Mouse (Mus musculus) ES-Bruce4 (cell line): ENCODE results near the gene Ubxn11. TPM values are rescaled to one million over a fixed set of nuclear protein-coding genes. Genes with fewer than 3 reads are reported as not detected.
A peak's percentile ranks its signal among the peaks of the same experiment; 100 is the strongest.

Experiments used
- H3K27ac ChIP-seq: 2 replicates; pipeline ENCODE4 v1.5.1; 2012; ENCODE audit warnings: low read length, inconsistent platforms; ENCODE audit not compliant: insufficient read depth
- H3K27me3 ChIP-seq: 2 replicates; pipeline ENCODE4 v1.6.1; 2012; ENCODE audit warnings: mild to moderate bottlenecking, low read length, inconsistent platforms; ENCODE audit not compliant: control insufficient read depth, poor library complexity, insufficient read depth, severe bottlenecking
- H3K36me3 ChIP-seq: 2 replicates; pipeline ENCODE4 v1.6.1; 2012; ENCODE audit warnings: inconsistent platforms, mild to moderate bottlenecking, low read length, moderate library complexity; ENCODE audit not compliant: control insufficient read depth, poor library complexity, insufficient read depth, severe bottlenecking
- H3K4me1 ChIP-seq: one replicate; pipeline ENCODE4 v1.8.1; 2011; ENCODE audit warnings: low read length; ENCODE audit not compliant: control insufficient read depth, insufficient read depth
- H3K4me3 ChIP-seq: 2 replicates; pipeline ENCODE4 v1.5.1; 2011; ENCODE audit warnings: low read depth, mild to moderate bottlenecking, low read length
- H3K9ac ChIP-seq: 2 replicates; pipeline ENCODE4 v1.6.1; 2012; ENCODE audit warnings: low read depth, mild to moderate bottlenecking, inconsistent platforms; ENCODE audit not compliant: poor library complexity, severe bottlenecking
- H3K9me3 ChIP-seq: replicated peaks from 2 replicates; pipeline ENCODE4 v1.6.1; 2012; ENCODE audit warnings: mild to moderate bottlenecking, low read length, inconsistent platforms; ENCODE audit not compliant: control insufficient read depth, poor library complexity, insufficient read depth, severe bottlenecking
- CTCF ChIP-seq: IDR thresholded peaks from one replicate; pipeline ENCODE4 v1.8.1; 2011; ENCODE audit warnings: low read depth, low read length
- EP300 ChIP-seq: IDR thresholded peaks from 2 replicates; pipeline ENCODE4 v1.6.1; 2011; ENCODE audit warnings: low read depth, low read length; ENCODE audit not compliant: insufficient read depth
- POLR2A ChIP-seq: IDR thresholded peaks from one replicate; pipeline ENCODE4 v1.8.1; 2011; ENCODE audit warnings: low read length; ENCODE audit not compliant: insufficient read depth
- polyA plus RNA-seq: library from polyadenylated mRNA; stranded (reverse); fragments of >200 nt; gene quantifications from 2 replicates; pipeline ENCODE4 v1.2.4, GENCODE M21; 2011; ENCODE audit warnings: low read depth; ENCODE audit not compliant: missing spikeins, insufficient read depth, insufficient read length

Gene Ubxn11
- 10.4 and 11.6 TPM in 2 replicates for polyA plus RNA-seq

DNA sequence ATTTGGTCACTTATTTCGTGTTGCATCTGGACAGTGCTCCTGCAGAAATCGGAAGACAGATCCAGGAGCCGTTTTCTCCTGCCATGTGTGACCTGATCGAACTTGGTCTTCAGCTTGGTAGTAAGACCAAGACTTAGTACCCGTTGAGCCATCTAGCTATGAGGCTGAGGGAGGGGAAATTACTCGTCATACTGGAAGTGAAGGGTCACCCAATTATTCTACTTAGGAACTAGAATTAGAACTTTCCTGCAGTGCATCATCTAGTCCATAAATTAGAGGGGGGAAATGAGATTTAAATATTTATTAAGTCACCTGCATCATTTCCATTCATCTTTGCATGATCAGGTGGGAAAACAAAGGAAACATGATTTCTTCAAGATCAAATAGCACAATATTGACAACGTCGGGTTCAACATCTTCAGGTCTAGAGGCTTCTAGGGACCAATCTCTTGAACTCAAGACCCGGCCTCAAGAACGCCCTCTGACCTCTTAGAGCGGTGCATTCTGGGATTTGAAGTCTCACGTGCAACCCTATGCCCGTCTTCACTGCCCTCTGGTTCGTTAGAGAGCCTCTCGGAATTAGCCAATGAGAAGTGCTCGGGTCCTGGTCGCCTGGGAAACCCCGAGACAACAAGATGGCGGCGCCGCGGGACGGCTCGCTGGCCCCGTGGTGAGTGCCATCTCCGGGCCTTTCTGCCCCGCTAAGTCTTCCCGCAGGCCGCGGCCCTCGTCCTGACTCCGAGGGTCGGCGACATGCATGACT lies at the start of gene Ubxn11:
Gene Ubxn11, plus strand, starts transcription at position 592 of the 763 bp plus-strand sequence.
- H3K4me3 ChIP-seq = peak within 1 kb of the TSS; percentile 100
- H3K36me3 ChIP-seq = no peaks in the 10 kb centered on the region
- no peaks in the 10 kb centered on the region for H3K4me1 ChIP-seq
- H3K27me3 ChIP-seq = no peaks in the 10 kb centered on the region
- H3K9me3 ChIP-seq = no peaks in the 10 kb centered on the region
- TF ChIP-seq EP300 (no peak), POLR2A (no peak), CTCF (no peak)
- H3K27ac ChIP-seq = no peak within 1 kb of the TSS
- H3K9ac ChIP-seq = peak within 1 kb of the TSS; percentile 76

DNA sequence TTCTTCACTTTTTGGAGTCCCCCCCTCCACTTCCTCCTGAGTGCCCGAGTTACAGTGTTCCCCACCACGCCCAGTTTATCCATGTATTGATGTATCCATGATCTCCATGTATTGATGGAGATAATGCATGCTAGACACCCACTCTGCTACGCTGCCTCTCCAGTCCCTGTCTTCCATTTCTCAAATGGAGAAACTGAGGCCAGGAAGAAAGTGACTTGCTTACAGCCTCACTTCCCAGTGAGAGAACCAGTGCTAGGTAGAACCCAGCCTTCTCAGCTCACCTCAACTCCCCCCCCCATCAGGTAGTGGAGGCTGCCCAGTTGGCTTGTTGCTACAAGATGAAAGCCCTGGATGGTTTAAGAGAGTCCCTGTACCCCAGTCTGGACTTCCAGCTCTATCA lies 48.8 kb upstream of the Ubxn11 start, which contains the start of gene Zfp683:
Gene Zfp683, plus strand, starts transcription at position 301 of the 400 bp plus-strand sequence.
- Histone ChIP-seq H3K36me3 (no peaks in the 10 kb centered on the region), H3K4me1 (peaks cover 3% of the 10 kb centered on the region), H3K9ac (no peak within 1 kb of the TSS), H3K27ac (no peak within 1 kb of the TSS), H3K4me3 (no peak within 1 kb of the TSS), H3K9me3 (no peaks in the 10 kb centered on the region), H3K27me3 (no peaks in the 10 kb centered on the region)
- no peak for TF ChIP-seq CTCF
- TF ChIP-seq POLR2A = no peak
- no peak for TF ChIP-seq EP300

DNA sequence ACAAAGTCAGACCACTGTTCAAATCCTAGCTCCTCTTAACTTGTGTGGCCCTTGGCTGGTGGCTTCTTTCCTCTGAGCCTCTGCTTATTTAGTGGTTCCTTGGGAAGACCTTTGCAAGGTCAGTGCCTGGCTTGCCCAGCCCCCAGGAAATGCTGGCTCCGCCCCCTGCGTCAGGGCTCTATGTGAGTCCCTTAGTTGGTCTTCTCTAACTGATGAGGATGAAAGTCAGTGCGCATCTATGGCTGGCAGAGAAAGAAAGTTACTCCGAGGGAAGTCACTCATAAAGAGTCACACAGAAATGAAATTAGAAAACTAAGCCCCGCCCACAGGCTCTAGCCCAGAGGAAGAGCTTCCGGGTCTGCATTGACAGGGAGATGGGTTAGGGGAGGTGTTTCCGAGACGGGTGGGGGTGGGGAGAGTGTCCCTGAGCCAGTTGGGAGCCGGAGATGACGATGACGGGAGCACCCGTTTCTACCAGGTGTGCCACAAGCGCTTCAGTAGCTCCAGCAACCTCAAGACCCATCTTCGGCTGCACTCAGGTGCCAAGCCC lies 44.1 kb upstream of the Ubxn11 start:
- Histone ChIP-seq H3K4me3 (peak overlapping the region; percentile 53), H3K9me3 (no peaks in the 10 kb centered on the region), H3K27me3 (no peaks in the 10 kb centered on the region), H3K9ac (peak overlapping the region; percentile 3; the same call in 1 of the 2 replicates), H3K36me3 (no peaks in the 10 kb centered on the region), H3K27ac (peak overlapping the region; percentile 52), H3K4me1 (peaks cover 13% of the 10 kb centered on the region)
- TF ChIP-seq EP300 (0 out of 2 replicates have a peak, but pooled peaks have one; percentile 27), POLR2A (peak; percentile 27), CTCF (no peak)

GRCm38 (mm10) chr4:134058908-134059307 lies 43.5 kb upstream of the Ubxn11 start:
- TF ChIP-seq POLR2A (no peak), EP300 (no peak), CTCF (no peak)
- Histone ChIP-seq H3K27ac (peak overlapping the region; percentile 8; the same call in 1 of the 2 replicates), H3K9ac (0 out of 2 replicates have a peak overlapping the region, but pooled peaks have one; percentile 3), H3K27me3 (no peaks in the 10 kb centered on the region), H3K4me3 (peak overlapping the region; percentile 53), H3K36me3 (no peaks in the 10 kb centered on the region), H3K4me1 (peaks cover 13% of the 10 kb centered on the region), H3K9me3 (no peaks in the 10 kb centered on the region)

GRCm38 (mm10) chr4:134060135-134060865 lies 42.1 kb upstream of the Ubxn11 start, which contains the start of gene Crybg2:
Gene Crybg2, plus strand, starts transcription at chr4:134060815.
- peak within 1 kb of the TSS; percentile 52 for H3K27ac ChIP-seq
- H3K9ac ChIP-seq = 0 out of 2 replicates have a peak within 1 kb of the TSS, but pooled peaks have one; percentile 4
- no peaks in the 10 kb centered on the region for H3K36me3 ChIP-seq
- H3K27me3 ChIP-seq = no peaks in the 10 kb centered on the region
- peak within 1 kb of the TSS; percentile 43 for H3K4me3 ChIP-seq
- peaks cover 13% of the 10 kb centered on the region for H3K4me1 ChIP-seq
- TF ChIP-seq EP300 (no peak), POLR2A (no peak), CTCF (no peak)
- H3K9me3 ChIP-seq = no peaks in the 10 kb centered on the region
